Mouse (Mus musculus) brown adipose tissue, adult 24 weeks (tissue): ENCODE data around the gene Spag6. TPM values are rescaled to one million over a fixed set of nuclear protein-coding genes. Genes with fewer than 3 reads are reported as not detected.

Experiments used
- H3K27ac ChIP-seq: fragments of 200-500 bp; replicated peaks from 2 replicates; pipeline ENCODE4 v1.5.1; 2012; ENCODE audit warnings: low read depth, mild to moderate bottlenecking, low read length
- H3K4me1 ChIP-seq: fragments of 200-500 bp; 2 replicates; pipeline ENCODE4 v1.6.1; 2012; ENCODE audit warnings: low read length, mixed read lengths; ENCODE audit not compliant: control insufficient read depth, insufficient read depth, insufficient read length
- H3K4me3 ChIP-seq: fragments of 200-500 bp; 2 replicates; pipeline ENCODE4 v1.5.1; 2012; ENCODE audit warnings: low read depth, mild to moderate bottlenecking, low read length, moderate library complexity; ENCODE audit not compliant: insufficient read depth
- polyA plus RNA-seq: library from polyadenylated mRNA; stranded (reverse); fragments of >200 nt; gene quantifications from 2 replicates; pipeline ENCODE4 v1.2.4, GENCODE M21; 2012; ENCODE audit not compliant: missing spikeins, insufficient read depth, insufficient read length

The Spag6 gene
- polyA plus RNA-seq, 1 experiment: not detected

- H3K4me1 ChIP-seq: peaks cover 3% of the 10 kb centered on the region; the same call in 1 of the 2 replicates
- H3K27ac ChIP-seq: no peak overlapping the region
- H3K4me3 ChIP-seq: peak overlapping the region; percentile 49
These were observed 105.6 kb downstream of the Spag6 start for GRCm38 (mm10) chr2:18799265-18799965.

Other genes with a start within 250 kb of the Spag6 start
- gene Commd3, start 21.6 kb upstream of the Spag6 start, polyA plus RNA-seq: 194 and 268 TPM in 2 replicates
- gene Bmi1, start 17.0 kb upstream of the Spag6 start, polyA plus RNA-seq: 26.7 and 42.4 TPM in 2 replicates